Mouse (Mus musculus) liver, postnatal 0 days (tissue): Measurements from ENCODE around the gene Sumf1. TPM values are rescaled to one million over a fixed set of nuclear protein-coding genes. Genes with fewer than 3 reads are reported as not detected.

Experiments used
- ATAC-seq: fragments of 200-750 bp; cut with Nextera tagmentation; 2 replicates; pipeline ENCODE4 v1.8.0; 2017; ENCODE audit warnings: mild to moderate bottlenecking, moderate library complexity
- DNase-seq: peaks from one replicate; pipeline ENCODE4 v3.0.0-alpha.2; 2016
- H3K27ac ChIP-seq: fragments of 300-500 bp; sonication (generic); 2 replicates; pipeline ENCODE4 v1.5.1; 2014; ENCODE audit warnings: antibody characterized with exemption, moderate library complexity, mild to moderate bottlenecking, low read depth
- H3K27me3 ChIP-seq: fragments of 300-500 bp; sonication (generic); 2 replicates; pipeline ENCODE4 v1.6.1; 2014; ENCODE audit warnings: low read length, control low read depth, mixed read lengths; ENCODE audit not compliant: insufficient read depth
- H3K36me3 ChIP-seq: fragments of 300-500 bp; sonication (generic); replicated peaks from 2 replicates; pipeline ENCODE4 v1.6.1; 2014; ENCODE audit warnings: mild to moderate bottlenecking, control low read depth, low read length, moderate library complexity, mixed read lengths; ENCODE audit not compliant: insufficient read depth
- H3K4me1 ChIP-seq: fragments of 300-500 bp; sonication (generic); 2 replicates; pipeline ENCODE4 v1.6.1; 2014; ENCODE audit warnings: antibody characterized with exemption, mild to moderate bottlenecking, control low read depth; ENCODE audit not compliant: insufficient read depth
- H3K4me2 ChIP-seq: fragments of 300-500 bp; sonication (generic); 2 replicates; pipeline ENCODE4 v1.6.1; 2014; ENCODE audit warnings: low read depth, mild to moderate bottlenecking, low read length, moderate library complexity, mixed read lengths
- H3K4me3 ChIP-seq: fragments of 300-500 bp; sonication (generic); 2 replicates; pipeline ENCODE4 v1.5.1; 2014; ENCODE audit warnings: low read depth, low read length
- H3K9ac ChIP-seq: fragments of 300-500 bp; sonication (generic); replicated peaks from 2 replicates; pipeline ENCODE4 v1.6.1; 2014; ENCODE audit warnings: mild to moderate bottlenecking, moderate library complexity
- H3K9me3 ChIP-seq: fragments of 300-500 bp; sonication (generic); 2 replicates; pipeline ENCODE4 v1.6.1; 2016; ENCODE audit warnings: mild to moderate bottlenecking, control low read depth, low read length, mixed read lengths
- CTCF ChIP-seq: sonication (generic); IDR thresholded peaks from 2 replicates; pipeline ENCODE4 v1.5.1; 2016; ENCODE audit warnings: antibody characterized with exemption, low read depth
- EP300 ChIP-seq: IDR thresholded peaks from 2 replicates; pipeline ENCODE4 v1.6.1; 2016; ENCODE audit warnings: antibody characterized with exemption, low read depth, mild to moderate bottlenecking
- WGBS: fragments of 180-500 bp; shearing (Covaris S2); extraction: QIAGEN DNeasy Blood & Tissue Kit; methylation state at CpG from one replicate; pipeline ENCODE4 v1.1.7; 2014; ENCODE audit not compliant: insufficient replicate concordance; 5-methylcytosine and 5-hydroxymethylcytosine counted together
- polyA plus RNA-seq: library from polyadenylated mRNA; unstranded; fragments of >200 nt; fragmentation: Nextera tagmentation; extraction: Ambion mirVana; gene quantifications from 2 replicates; pipeline ENCODE4 v1.2.1, GENCODE M21; 2015

Sumf1 gene
- polyA plus RNA-seq, 1 experiment from 2014 or later: 13.0 TPM

- no peak overlapping the region for H3K4me3 ChIP-seq
- H3K4me2 ChIP-seq: no peak overlapping the region
- 80% methylated on average over 7 of the region's 7 CpGs for WGBS
- no peak overlapping the region for H3K27ac ChIP-seq
- H3K36me3 ChIP-seq: no peaks in the 10 kb centered on the region
- no peak for DNase-seq
- no peaks in the 10 kb centered on the region for H3K9me3 ChIP-seq
- peaks cover 5% of the 10 kb centered on the region; the same call in 1 of the 2 replicates for H3K4me1 ChIP-seq
- no peak overlapping the region for H3K9ac ChIP-seq
- H3K27me3 ChIP-seq: no peaks in the 10 kb centered on the region
- TF ChIP-seq EP300 (no peak), CTCF (no peak)
- ATAC-seq: no peak
These were observed 39.3 kb downstream of the Sumf1 start for GRCm38 (mm10) chr6:108145941-108146588.

DNA sequence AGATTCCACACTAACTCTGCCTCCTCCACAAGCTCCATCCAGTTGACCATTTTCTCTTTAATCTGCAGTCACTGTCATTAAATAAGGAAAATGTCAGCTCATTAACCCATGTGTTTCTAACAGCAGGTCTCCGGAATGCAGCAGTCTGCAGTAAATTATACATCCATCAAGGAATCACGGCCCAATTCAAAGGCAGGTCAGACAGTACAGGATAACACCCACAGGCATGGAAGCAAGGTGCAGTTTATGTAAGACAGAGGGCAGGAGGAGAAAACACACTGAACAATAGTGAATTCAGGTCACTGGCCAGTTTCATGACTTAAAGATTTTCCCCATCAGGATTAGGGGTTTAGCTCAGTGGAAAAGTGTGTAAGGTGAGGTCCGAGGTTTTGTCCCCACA is 40.1 kb downstream of the Sumf1 start:
- 88% methylated on average over 3 of the region's 3 CpGs for WGBS
- Histone ChIP-seq H3K9me3 (no peaks in the 10 kb centered on the region), H3K4me2 (no peak overlapping the region), H3K27ac (no peak overlapping the region), H3K4me1 (peaks cover 5% of the 10 kb centered on the region; the same call in 1 of the 2 replicates), H3K9ac (no peak overlapping the region), H3K36me3 (no peaks in the 10 kb centered on the region), H3K4me3 (no peak overlapping the region), H3K27me3 (no peaks in the 10 kb centered on the region)
- ATAC-seq: no peak
- DNase-seq: no peak
- TF ChIP-seq EP300 (no peak), CTCF (no peak)

GRCm38 (mm10) chr6:108142796-108143195 is 42.6 kb downstream of the Sumf1 start:
- Histone ChIP-seq H3K4me2 (no peak overlapping the region), H3K9ac (no peak overlapping the region), H3K27me3 (no peaks in the 10 kb centered on the region), H3K9me3 (no peaks in the 10 kb centered on the region), H3K36me3 (no peaks in the 10 kb centered on the region), H3K27ac (no peak overlapping the region), H3K4me1 (peaks cover 5% of the 10 kb centered on the region; the same call in 1 of the 2 replicates), H3K4me3 (no peak overlapping the region)
- 65% methylated on average over 4 of the region's 4 CpGs for WGBS
- DNase-seq: no peak
- no peak for ATAC-seq
- TF ChIP-seq CTCF (no peak), EP300 (no peak)

GRCm38 (mm10) chr6:108140722-108141490 is 44.5 kb downstream of the Sumf1 start:
- DNase-seq: no peak
- ATAC-seq: peak; percentile 76
- 61% methylated on average over 4 of the region's 4 CpGs for WGBS
- Histone ChIP-seq H3K27ac (peak overlapping the region; percentile 55), H3K9ac (no peak overlapping the region), H3K36me3 (no peaks in the 10 kb centered on the region), H3K9me3 (no peaks in the 10 kb centered on the region), H3K4me1 (peaks cover 4% of the 10 kb centered on the region; the same call in 1 of the 2 replicates), H3K27me3 (no peaks in the 10 kb centered on the region), H3K4me2 (peak overlapping the region; percentile 26; the same call in 1 of the 2 replicates), H3K4me3 (no peak overlapping the region)
- TF ChIP-seq EP300 (no peak), CTCF (no peak)

DNA sequence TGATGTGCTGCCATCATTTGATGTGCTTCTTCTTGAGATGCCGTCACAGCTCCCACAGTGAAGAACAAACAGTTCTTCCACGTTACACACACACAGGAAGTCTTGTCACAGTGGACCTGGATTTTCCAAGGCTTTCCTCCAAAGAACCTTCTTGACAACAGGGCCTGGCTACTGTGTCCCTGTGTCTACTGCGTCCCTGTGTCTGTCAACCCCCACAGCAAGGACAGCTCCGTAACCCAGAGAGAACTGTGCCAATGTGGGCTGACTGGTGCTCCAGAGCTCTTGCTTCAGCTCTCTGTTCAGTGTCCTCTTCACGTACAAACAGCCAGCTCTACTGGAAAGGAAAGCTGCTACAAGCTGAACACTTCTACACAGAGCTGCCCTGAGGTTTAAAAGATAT is 48.4 kb downstream of the Sumf1 start:
- Histone ChIP-seq H3K4me1 (peaks cover 6% of the 10 kb centered on the region; the same call in 1 of the 2 replicates), H3K36me3 (no peaks in the 10 kb centered on the region), H3K27me3 (no peaks in the 10 kb centered on the region), H3K9ac (no peak overlapping the region), H3K4me3 (no peak overlapping the region), H3K4me2 (no peak overlapping the region), H3K9me3 (no peaks in the 10 kb centered on the region), H3K27ac (peak overlapping the region; percentile 66)
- no peak for ATAC-seq
- TF ChIP-seq CTCF: no peak
- no peak for TF ChIP-seq EP300
- WGBS: 77% methylated on average over 5 of the region's 5 CpGs
- no peak for DNase-seq

- 64% methylated on average over 1 of the region's 1 CpGs for WGBS
- Histone ChIP-seq H3K27ac (peak overlapping the region; percentile 66), H3K4me1 (peaks cover 3% of the 10 kb centered on the region; the same call in 1 of the 2 replicates), H3K4me3 (no peak overlapping the region), H3K4me2 (no peak overlapping the region), H3K36me3 (no peaks in the 10 kb centered on the region), H3K9ac (no peak overlapping the region), H3K9me3 (no peaks in the 10 kb centered on the region), H3K27me3 (no peaks in the 10 kb centered on the region)
- DNase-seq (no peak), ATAC-seq (peak; percentile 89)
- TF ChIP-seq EP300 (peak; percentile 56), CTCF (no peak)
These were observed 49.1 kb downstream of the Sumf1 start for GRCm38 (mm10) chr6:108136286-108136685.
